Mouse (Mus musculus): ENCODE measurements around the gene Rap1a. TPM values are rescaled to one million over a fixed set of nuclear protein-coding genes. Genes with fewer than 3 reads are reported as not detected.

Gene Rap1a
- polyA plus RNA-seq, 1 experiment from 2014 or later: 48.1 TPM

DNA sequence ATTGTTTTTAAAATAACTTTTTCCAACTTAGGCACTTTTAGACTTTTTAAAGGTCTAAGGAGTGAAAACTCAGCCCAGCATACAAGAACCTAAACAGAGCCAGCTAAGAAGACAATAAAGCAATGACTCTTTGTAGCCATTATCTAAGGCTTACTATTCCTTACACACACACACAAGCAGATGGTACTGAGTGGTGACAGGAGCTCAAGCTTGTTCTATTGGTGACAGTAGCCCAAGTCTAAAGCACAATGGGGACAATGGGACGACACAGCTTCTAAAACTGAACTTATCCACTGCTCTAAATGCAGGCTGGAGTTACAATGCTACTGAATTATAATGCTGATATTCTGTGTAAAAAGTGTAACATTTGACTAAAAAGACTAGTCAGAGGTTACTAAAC is 17.3 kb downstream of the Rap1a start:
- no peak for DNase-seq (ENCODE audit: low spot score)
- 45% methylated on average over 1 of the region's 1 CpGs for WGBS

DNA sequence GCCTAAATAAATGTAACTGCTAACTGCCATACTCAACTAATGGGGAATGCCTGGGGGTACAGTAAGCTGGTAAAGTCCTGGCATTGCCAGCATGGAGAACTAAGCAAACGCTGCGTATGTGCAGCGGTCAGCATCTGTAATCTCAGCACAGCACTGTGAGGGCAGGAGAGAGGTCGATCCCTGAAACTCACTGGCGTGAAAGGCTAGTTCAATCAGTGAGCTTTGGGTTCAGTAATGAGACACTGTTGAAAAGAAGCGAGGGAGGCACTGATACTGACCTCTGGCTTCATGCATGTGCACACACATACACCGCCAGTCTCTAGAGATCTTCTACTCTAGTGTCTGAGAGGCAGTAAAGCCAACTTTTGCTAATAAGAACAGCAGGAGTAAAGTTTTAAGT is 18.7 kb downstream of the Rap1a start:
- DNase-seq (ENCODE audit: low spot score): no peak
- 69% methylated on average over 7 of the region's 7 CpGs for WGBS

More for the DNA sequence above, 17.3 kb downstream of the Rap1a start:
- Histone ChIP-seq H3K9ac (ENCODE audit: low read length) (no peak overlapping the region), H3K9me3 (replicated peaks; ENCODE audit: control insufficient read depth, low read length) (no peaks in the 10 kb centered on the region), H3K4me1 (ENCODE audit: control insufficient read depth, insufficient read depth, low read length) (no peaks in the 10 kb centered on the region), H3K4me2 (ENCODE audit: low read length) (no peak overlapping the region), H3K36me3 (ENCODE audit: control insufficient read depth, insufficient read depth, low read length) (no peaks in the 10 kb centered on the region), H3K27me3 (replicated peaks; ENCODE audit: control insufficient read depth, insufficient read depth, low read length) (no peaks in the 10 kb centered on the region), H3K4me3 (ENCODE audit: low read depth, low read length) (no peak overlapping the region), H3K27ac (ENCODE audit: low read depth, low read length) (no peak overlapping the region)
- no peak for ATAC-seq

GRCm38 (mm10) chr3:105777997-105778396 is 23.1 kb downstream of the Rap1a start:
- ATAC-seq: no peak
- no peaks in the 10 kb centered on the region for H3K4me1 ChIP-seq (ENCODE audit: control insufficient read depth, insufficient read depth, low read length)

More for the DNA sequence above, 18.7 kb downstream of the Rap1a start:
- ATAC-seq: no peak
- Histone ChIP-seq H3K36me3 (ENCODE audit: control insufficient read depth, insufficient read depth, low read length) (no peaks in the 10 kb centered on the region), H3K9ac (ENCODE audit: low read length) (no peak overlapping the region), H3K4me3 (ENCODE audit: low read depth, low read length) (no peak overlapping the region), H3K4me2 (ENCODE audit: low read length) (no peak overlapping the region), H3K27ac (ENCODE audit: low read depth, low read length) (no peak overlapping the region), H3K27me3 (replicated peaks; ENCODE audit: control insufficient read depth, insufficient read depth, low read length) (no peaks in the 10 kb centered on the region), H3K4me1 (ENCODE audit: control insufficient read depth, insufficient read depth, low read length) (no peaks in the 10 kb centered on the region), H3K9me3 (replicated peaks; ENCODE audit: control insufficient read depth, low read length) (no peaks in the 10 kb centered on the region)

GRCm38 (mm10) chr3:105774496-105774895 is 26.6 kb downstream of the Rap1a start:
- H3K27me3 ChIP-seq (replicated peaks; ENCODE audit: control insufficient read depth, insufficient read depth, low read length): no peaks in the 10 kb centered on the region
- no peaks in the 10 kb centered on the region for H3K9me3 ChIP-seq (replicated peaks; ENCODE audit: control insufficient read depth, low read length)
- H3K36me3 ChIP-seq (ENCODE audit: control insufficient read depth, insufficient read depth, low read length): no peaks in the 10 kb centered on the region
- H3K9ac ChIP-seq (ENCODE audit: low read length): no peak overlapping the region
- H3K4me2 ChIP-seq (ENCODE audit: low read length): no peak overlapping the region
- no peak overlapping the region for H3K4me3 ChIP-seq (ENCODE audit: low read depth, low read length)
- DNase-seq (ENCODE audit: low spot score) (no peak), ATAC-seq (no peak)
- H3K4me1 ChIP-seq (ENCODE audit: control insufficient read depth, insufficient read depth, low read length): no peaks in the 10 kb centered on the region
- no peak overlapping the region for H3K27ac ChIP-seq (ENCODE audit: low read depth, low read length)

More at GRCm38 (mm10) chr3:105777997-105778396, 23.1 kb downstream of the Rap1a start:
- no peak for DNase-seq (ENCODE audit: low spot score)
- Histone ChIP-seq H3K27me3 (replicated peaks; ENCODE audit: control insufficient read depth, insufficient read depth, low read length) (no peaks in the 10 kb centered on the region), H3K4me3 (ENCODE audit: low read depth, low read length) (no peak overlapping the region), H3K9me3 (replicated peaks; ENCODE audit: control insufficient read depth, low read length) (no peaks in the 10 kb centered on the region), H3K9ac (ENCODE audit: low read length) (no peak overlapping the region), H3K36me3 (ENCODE audit: control insufficient read depth, insufficient read depth, low read length) (no peaks in the 10 kb centered on the region), H3K27ac (ENCODE audit: low read depth, low read length) (no peak overlapping the region), H3K4me2 (ENCODE audit: low read length) (no peak overlapping the region)
- 91% methylated on average over 3 of the region's 3 CpGs for WGBS

- ATAC-seq (no peak), DNase-seq (ENCODE audit: low spot score) (no peak)
- H3K9me3 ChIP-seq (replicated peaks; ENCODE audit: control insufficient read depth, low read length): no peaks in the 10 kb centered on the region
- H3K27ac ChIP-seq (ENCODE audit: low read depth, low read length): no peak overlapping the region
- H3K4me2 ChIP-seq (ENCODE audit: low read length): no peak overlapping the region
- H3K27me3 ChIP-seq (replicated peaks; ENCODE audit: control insufficient read depth, insufficient read depth, low read length): no peaks in the 10 kb centered on the region
- H3K9ac ChIP-seq (ENCODE audit: low read length): no peak overlapping the region
- no peak overlapping the region for H3K4me3 ChIP-seq (ENCODE audit: low read depth, low read length)
- H3K36me3 ChIP-seq (ENCODE audit: control insufficient read depth, insufficient read depth, low read length): no peaks in the 10 kb centered on the region
- H3K4me1 ChIP-seq (ENCODE audit: control insufficient read depth, insufficient read depth, low read length): no peaks in the 10 kb centered on the region
Measured at GRCm38 (mm10) chr3:105771534-105771933, 29.6 kb downstream of the Rap1a start.

GRCm38 (mm10) chr3:105770836-105771235 is 30.3 kb downstream of the Rap1a start:
- H3K27me3 ChIP-seq (replicated peaks; ENCODE audit: control insufficient read depth, insufficient read depth, low read length): no peaks in the 10 kb centered on the region
- WGBS: 91% methylated on average over 1 of the region's 1 CpGs
- no peaks in the 10 kb centered on the region for H3K36me3 ChIP-seq (ENCODE audit: control insufficient read depth, insufficient read depth, low read length)
- no peak overlapping the region for H3K4me3 ChIP-seq (ENCODE audit: low read depth, low read length)
- no peak overlapping the region for H3K4me2 ChIP-seq (ENCODE audit: low read length)
- H3K27ac ChIP-seq (ENCODE audit: low read depth, low read length): no peak overlapping the region
- ATAC-seq (no peak), DNase-seq (ENCODE audit: low spot score) (no peak)
- H3K4me1 ChIP-seq (ENCODE audit: control insufficient read depth, insufficient read depth, low read length): no peaks in the 10 kb centered on the region
- H3K9me3 ChIP-seq (replicated peaks; ENCODE audit: control insufficient read depth, low read length): no peaks in the 10 kb centered on the region
- H3K9ac ChIP-seq (ENCODE audit: low read length): no peak overlapping the region

DNA sequence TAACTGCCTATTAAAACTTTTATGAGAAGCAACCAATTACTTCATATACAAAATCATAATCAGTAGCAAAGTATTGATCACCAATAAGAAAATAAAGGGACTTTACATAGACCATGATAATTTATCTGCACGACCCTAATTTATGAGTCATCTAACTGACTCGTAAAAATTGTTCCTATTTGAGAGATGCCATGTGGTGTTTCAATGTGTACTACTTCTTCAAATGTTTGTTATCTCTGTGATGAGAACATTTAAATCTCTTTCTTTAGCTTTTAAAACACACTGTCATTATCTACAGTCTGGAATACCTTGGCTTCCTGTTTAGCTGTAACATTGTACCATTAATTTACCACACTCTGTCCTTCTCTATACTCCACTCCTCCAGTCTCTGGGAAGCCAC is 31.8 kb downstream of the Rap1a start:
- ATAC-seq (no peak), DNase-seq (ENCODE audit: low spot score) (no peak)
- H3K9ac ChIP-seq (ENCODE audit: low read length): no peak overlapping the region
- WGBS: 93% methylated on average over 2 of the region's 2 CpGs
- no peak overlapping the region for H3K4me2 ChIP-seq (ENCODE audit: low read length)
- no peak overlapping the region for H3K4me3 ChIP-seq (ENCODE audit: low read depth, low read length)
- no peak overlapping the region for H3K27ac ChIP-seq (ENCODE audit: low read depth, low read length)
- H3K27me3 ChIP-seq (replicated peaks; ENCODE audit: control insufficient read depth, insufficient read depth, low read length): no peaks in the 10 kb centered on the region
- no peaks in the 10 kb centered on the region for H3K36me3 ChIP-seq (ENCODE audit: control insufficient read depth, insufficient read depth, low read length)
- H3K9me3 ChIP-seq (replicated peaks; ENCODE audit: control insufficient read depth, low read length): no peaks in the 10 kb centered on the region
- no peaks in the 10 kb centered on the region for H3K4me1 ChIP-seq (ENCODE audit: control insufficient read depth, insufficient read depth, low read length)

GRCm38 (mm10) chr3:105768529-105768928 is 32.6 kb downstream of the Rap1a start:
- no peak overlapping the region for H3K4me3 ChIP-seq (ENCODE audit: low read depth, low read length)
- 85% methylated on average over 6 of the region's 6 CpGs for WGBS
- H3K36me3 ChIP-seq (ENCODE audit: control insufficient read depth, insufficient read depth, low read length): no peaks in the 10 kb centered on the region
- H3K9me3 ChIP-seq (replicated peaks; ENCODE audit: control insufficient read depth, low read length): no peaks in the 10 kb centered on the region
- no peak overlapping the region for H3K4me2 ChIP-seq (ENCODE audit: low read length)
- H3K4me1 ChIP-seq (ENCODE audit: control insufficient read depth, insufficient read depth, low read length): no peaks in the 10 kb centered on the region
- DNase-seq (ENCODE audit: low spot score) (no peak), ATAC-seq (no peak)
- no peak overlapping the region for H3K9ac ChIP-seq (ENCODE audit: low read length)
- no peak overlapping the region for H3K27ac ChIP-seq (ENCODE audit: low read depth, low read length)
- H3K27me3 ChIP-seq (replicated peaks; ENCODE audit: control insufficient read depth, insufficient read depth, low read length): no peaks in the 10 kb centered on the region

- Histone ChIP-seq H3K4me1 (ENCODE audit: control insufficient read depth, insufficient read depth, low read length) (no peaks in the 10 kb centered on the region), H3K4me2 (ENCODE audit: low read length) (no peak overlapping the region), H3K27me3 (replicated peaks; ENCODE audit: control insufficient read depth, insufficient read depth, low read length) (no peaks in the 10 kb centered on the region), H3K36me3 (ENCODE audit: control insufficient read depth, insufficient read depth, low read length) (no peaks in the 10 kb centered on the region), H3K9ac (ENCODE audit: low read length) (no peak overlapping the region), H3K4me3 (ENCODE audit: low read depth, low read length) (no peak overlapping the region), H3K27ac (ENCODE audit: low read depth, low read length) (no peak overlapping the region), H3K9me3 (replicated peaks; ENCODE audit: control insufficient read depth, low read length) (no peaks in the 10 kb centered on the region)
- DNase-seq (ENCODE audit: low spot score) (no peak), ATAC-seq (no peak)
- 68% methylated on average over 4 of the region's 4 CpGs for WGBS
Measured at GRCm38 (mm10) chr3:105763132-105763851, 37.8 kb downstream of the Rap1a start.
